Mouse (Mus musculus): ENCODE results near the gene Slc1a5. TPM values are rescaled to one million over a fixed set of nuclear protein-coding genes. Genes with fewer than 3 reads are reported as not detected.
A peak's percentile ranks its signal among the peaks of the same experiment; 100 is the strongest.

The Slc1a5 gene
- polyA plus RNA-seq, 1 experiment from 2014 or later: 43.7 TPM

DNA sequence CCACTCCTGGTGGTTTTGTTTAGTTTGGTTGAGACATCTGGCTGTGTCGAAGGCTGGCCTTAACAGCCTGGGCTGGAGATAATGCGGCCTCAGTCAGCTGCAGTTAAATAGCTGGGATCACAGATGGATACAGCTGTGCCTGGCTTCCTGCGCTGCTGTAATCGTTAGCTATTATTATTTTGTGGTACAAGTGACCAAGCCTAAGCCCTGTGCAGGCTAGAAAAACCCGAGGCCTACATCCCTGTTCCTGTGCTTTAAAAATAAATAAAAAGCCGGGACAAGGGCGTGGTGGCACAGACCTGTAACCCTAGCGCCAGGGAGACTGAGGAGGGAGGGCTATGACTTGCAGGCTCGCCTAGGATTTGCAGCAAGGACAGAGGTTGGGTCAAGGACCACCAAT lies 27.5 kb downstream of the Slc1a5 start:
- peaks cover 21% of the 10 kb centered on the region for H3K4me1 ChIP-seq (replicated peaks)
- H3K36me3 ChIP-seq: peaks cover 37% of the 10 kb centered on the region
- no peak for ATAC-seq (ENCODE audit: insufficient number of reproducible peaks, insufficient read depth, low FRiP score, low TSS enrichment, low read depth)
- WGBS: 79% methylated on average over 9 of the region's 9 CpGs
- no peak overlapping the region for H3K4me2 ChIP-seq
- H3K27ac ChIP-seq: no peak overlapping the region
- H3K9me3 ChIP-seq: no peaks in the 10 kb centered on the region
- H3K4me3 ChIP-seq (replicated peaks): no peak overlapping the region
- no peak overlapping the region for H3K9ac ChIP-seq (replicated peaks)
- H3K27me3 ChIP-seq: peaks cover 31% of the 10 kb centered on the region

DNA sequence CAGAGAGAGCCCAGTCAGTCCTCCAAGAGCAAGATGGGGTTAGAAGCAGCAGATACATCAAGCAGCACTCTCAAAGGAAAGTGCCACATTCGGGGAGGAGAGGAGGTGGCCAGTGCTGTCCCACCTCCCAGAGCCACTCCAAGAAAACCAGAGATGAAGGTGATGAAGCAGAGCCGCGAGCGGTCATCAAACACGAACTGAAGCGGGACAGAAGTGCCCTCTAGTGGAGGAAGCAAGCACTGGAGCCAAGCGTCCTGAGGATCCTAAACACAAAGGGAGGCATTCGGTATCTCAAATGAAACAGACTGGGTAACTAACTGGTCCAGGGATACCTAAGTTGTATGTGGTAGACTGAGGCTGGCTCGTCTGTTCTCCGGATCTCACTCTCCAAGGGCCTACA lies 28.6 kb downstream of the Slc1a5 start:
- no peak overlapping the region for H3K4me2 ChIP-seq
- H3K4me3 ChIP-seq (replicated peaks): no peak overlapping the region
- ATAC-seq (ENCODE audit: insufficient number of reproducible peaks, insufficient read depth, low FRiP score, low TSS enrichment, low read depth): no peak

DNA sequence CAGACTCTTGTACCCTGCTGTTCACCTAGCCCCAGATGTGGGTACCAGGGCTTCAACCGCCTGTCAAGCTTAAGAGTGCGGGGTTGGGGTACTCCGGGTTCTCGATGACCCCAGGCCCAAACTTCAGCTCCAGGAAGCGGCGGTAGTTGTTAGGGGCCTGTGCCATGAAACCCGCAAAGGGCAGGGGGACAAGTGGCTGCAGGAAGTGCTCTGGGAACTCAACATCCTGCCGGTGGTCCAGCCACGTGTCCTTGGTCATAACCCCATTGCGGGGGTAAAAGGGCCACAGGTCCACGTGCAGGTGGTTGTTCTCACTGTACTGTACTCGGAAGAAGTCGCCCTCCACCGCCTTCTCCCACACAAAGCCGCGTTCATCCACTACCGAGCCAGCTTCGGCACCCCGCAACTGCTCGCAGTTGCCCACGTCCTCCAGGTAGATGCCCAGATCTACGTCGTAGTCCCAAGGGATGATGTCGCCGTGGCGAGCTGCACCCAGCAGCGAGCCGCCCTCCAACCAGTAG lies 29.3 kb downstream of the Slc1a5 start:
- H3K27me3 ChIP-seq: peaks cover 31% of the 10 kb centered on the region
- H3K27ac ChIP-seq: no peak overlapping the region
- peaks cover 44% of the 10 kb centered on the region for H3K36me3 ChIP-seq

More for the DNA sequence above, 28.6 kb downstream of the Slc1a5 start:
- H3K4me1 ChIP-seq (replicated peaks): peaks cover 22% of the 10 kb centered on the region
- H3K36me3 ChIP-seq: peaks cover 44% of the 10 kb centered on the region
- H3K27ac ChIP-seq: no peak overlapping the region
- WGBS: 39% methylated on average over 10 of the region's 10 CpGs
- H3K9ac ChIP-seq (replicated peaks): no peak overlapping the region
- H3K27me3 ChIP-seq: peaks cover 31% of the 10 kb centered on the region
- no peaks in the 10 kb centered on the region for H3K9me3 ChIP-seq

DNA sequence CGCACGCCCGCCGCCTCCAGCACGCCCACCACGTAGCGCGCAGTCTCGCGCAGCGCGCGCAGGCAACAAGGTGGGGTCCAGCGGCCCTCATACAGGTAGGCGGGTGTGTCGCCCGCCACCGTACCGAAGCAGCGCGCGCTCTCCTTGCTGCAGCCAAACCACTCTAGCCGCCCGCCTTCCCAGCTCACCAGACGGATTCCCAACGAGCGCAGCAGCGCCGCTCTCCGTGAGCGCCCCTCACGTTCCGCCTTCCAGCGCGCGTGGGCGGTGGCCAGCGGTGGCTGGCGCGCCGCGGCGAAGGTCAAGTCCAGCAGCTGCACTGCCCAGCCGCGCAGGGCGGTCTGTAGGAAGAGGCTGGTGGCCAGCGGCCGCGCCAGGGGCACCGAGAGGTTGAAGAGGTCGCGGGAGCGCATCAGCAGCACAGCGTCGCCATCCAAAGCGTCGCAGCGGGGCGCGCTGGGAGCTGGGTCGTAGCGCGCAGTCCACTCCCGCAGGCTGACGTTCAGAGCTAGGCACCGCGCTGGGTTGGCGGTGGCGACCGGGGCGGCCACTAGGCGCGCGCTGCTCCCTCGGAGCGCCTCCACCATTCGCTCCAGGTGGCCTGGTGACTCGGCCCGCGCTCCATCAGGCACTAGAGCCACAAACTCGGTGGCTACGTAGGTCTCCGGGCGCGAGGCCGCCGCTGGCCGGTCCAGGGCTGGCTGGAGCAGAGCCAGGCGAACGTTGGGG lies 29.9 kb downstream of the Slc1a5 start:
- Histone ChIP-seq H3K9ac (replicated peaks) (peak overlapping the region; percentile 57), H3K9me3 (no peaks in the 10 kb centered on the region), H3K4me3 (replicated peaks) (peak overlapping the region; percentile 52), H3K27me3 (peaks cover 31% of the 10 kb centered on the region), H3K27ac (no peak overlapping the region), H3K36me3 (peaks cover 44% of the 10 kb centered on the region), H3K4me2 (peak overlapping the region; percentile 98), H3K4me1 (replicated peaks) (peaks cover 32% of the 10 kb centered on the region)
- 4% methylated on average over 90 of the region's 90 CpGs for WGBS
- ATAC-seq (ENCODE audit: insufficient number of reproducible peaks, insufficient read depth, low FRiP score, low TSS enrichment, low read depth): peak; percentile 34; the same call in 1 of the 2 replicates

More for the DNA sequence above, 29.3 kb downstream of the Slc1a5 start:
- Histone ChIP-seq H3K4me1 (replicated peaks) (peaks cover 29% of the 10 kb centered on the region), H3K9me3 (no peaks in the 10 kb centered on the region), H3K4me2 (peak overlapping the region; percentile 98), H3K9ac (replicated peaks) (peak overlapping the region; percentile 57), H3K4me3 (replicated peaks) (peak overlapping the region; percentile 52)
- no peak for ATAC-seq (ENCODE audit: insufficient number of reproducible peaks, insufficient read depth, low FRiP score, low TSS enrichment, low read depth)
- 45% methylated on average over 28 of the region's 28 CpGs for WGBS

DNA sequence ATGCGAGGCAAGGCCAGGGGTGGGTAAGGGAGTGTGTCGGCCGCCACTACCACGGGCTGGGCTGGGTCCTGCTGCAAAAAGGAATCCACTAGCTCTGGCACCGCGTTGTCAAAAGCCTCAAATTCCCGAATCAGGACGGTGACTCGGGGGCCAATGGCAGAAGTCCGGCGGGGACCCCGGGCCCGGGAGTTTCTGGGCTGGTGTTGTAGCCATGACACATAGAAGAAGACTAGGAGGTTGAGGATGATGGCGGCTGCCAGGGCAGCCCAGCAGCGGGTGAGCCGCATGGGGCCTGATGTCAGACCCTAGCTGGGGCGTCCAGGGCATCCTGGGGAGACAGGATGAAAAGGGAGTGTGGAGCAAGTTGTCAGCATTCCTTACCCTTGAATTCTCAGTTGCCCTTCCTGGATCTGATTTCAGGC lies 30.5 kb downstream of the Slc1a5 start:
- Histone ChIP-seq H3K27ac (no peak overlapping the region), H3K9me3 (no peaks in the 10 kb centered on the region), H3K27me3 (peaks cover 31% of the 10 kb centered on the region), H3K4me3 (replicated peaks) (peak overlapping the region; percentile 52), H3K9ac (replicated peaks) (peak overlapping the region; percentile 57), H3K36me3 (peaks cover 44% of the 10 kb centered on the region), H3K4me2 (peak overlapping the region; percentile 98), H3K4me1 (replicated peaks) (peaks cover 32% of the 10 kb centered on the region)
- ATAC-seq (ENCODE audit: insufficient number of reproducible peaks, insufficient read depth, low FRiP score, low TSS enrichment, low read depth): no peak; the same call in 1 of the 2 replicates
- 11% methylated on average over 17 of the region's 17 CpGs for WGBS

DNA sequence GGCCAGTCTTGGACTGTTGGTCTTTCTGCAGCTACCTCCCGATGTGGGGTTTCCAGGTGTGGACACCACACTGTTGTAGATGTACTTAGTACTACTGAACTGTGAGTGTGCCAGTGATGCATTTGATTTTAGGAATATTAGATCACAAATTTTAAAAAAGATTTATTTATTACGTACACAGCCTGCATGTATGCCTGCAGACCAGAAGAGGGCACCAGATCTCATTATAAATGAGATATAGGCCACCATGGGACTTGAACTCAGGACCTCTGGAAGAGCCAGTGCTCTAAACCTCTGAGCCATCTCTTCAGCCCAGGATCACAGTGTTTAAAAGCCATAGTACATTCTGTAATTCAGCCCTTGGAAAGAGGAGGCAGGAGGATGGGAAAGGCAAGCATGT lies 31.4 kb downstream of the Slc1a5 start:
- peaks cover 38% of the 10 kb centered on the region for H3K4me1 ChIP-seq (replicated peaks)
- H3K27ac ChIP-seq: no peak overlapping the region
- H3K4me2 ChIP-seq: no peak overlapping the region
- peaks cover 31% of the 10 kb centered on the region for H3K27me3 ChIP-seq
- no peak overlapping the region for H3K9ac ChIP-seq (replicated peaks)
- no peak overlapping the region for H3K4me3 ChIP-seq (replicated peaks)
- 73% methylated on average over 2 of the region's 2 CpGs for WGBS
- no peak for ATAC-seq (ENCODE audit: insufficient number of reproducible peaks, insufficient read depth, low FRiP score, low TSS enrichment, low read depth)
- H3K9me3 ChIP-seq: no peaks in the 10 kb centered on the region
- H3K36me3 ChIP-seq: peaks cover 40% of the 10 kb centered on the region

DNA sequence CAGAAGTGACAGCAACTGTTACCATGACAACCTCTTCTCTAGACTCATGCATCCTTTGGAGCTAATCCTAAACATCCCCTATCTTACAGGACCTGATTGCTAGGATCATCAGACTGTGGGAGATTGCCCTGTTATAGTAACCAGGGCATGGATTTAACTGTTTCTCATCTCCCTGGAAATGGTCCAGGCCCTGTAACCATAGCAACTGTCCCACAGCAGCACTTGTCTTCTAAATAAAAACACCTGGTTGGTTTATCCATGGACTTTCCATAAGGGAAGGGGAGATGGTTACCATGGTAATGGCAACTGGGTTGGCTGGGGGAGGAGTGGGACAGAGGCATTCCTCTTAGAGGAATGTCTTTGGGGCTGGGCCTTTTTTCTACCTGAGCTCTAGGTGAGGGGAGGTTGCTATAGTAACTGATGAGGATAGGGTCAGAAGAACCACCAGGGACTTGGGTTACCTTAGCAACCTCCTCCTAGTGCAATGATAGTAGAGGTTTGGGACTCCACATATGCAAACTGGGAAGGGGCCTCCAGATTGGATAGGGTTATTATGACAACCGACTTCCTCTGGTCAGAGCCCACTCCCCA lies 34.3 kb downstream of the Slc1a5 start, which contains the start of gene Strn4:
Gene Strn4 (plus strand): TSS at position 539 of the 591 bp plus-strand sequence.
- Histone ChIP-seq H3K27me3 (peaks cover 24% of the 10 kb centered on the region), H3K4me1 (replicated peaks) (peaks cover 64% of the 10 kb centered on the region), H3K4me2 (peak within 1 kb of the TSS; percentile 89), H3K9ac (replicated peaks) (peak within 1 kb of the TSS; percentile 99), H3K9me3 (no peaks in the 10 kb centered on the region), H3K36me3 (peaks cover 29% of the 10 kb centered on the region), H3K27ac (peak within 1 kb of the TSS; percentile 99), H3K4me3 (replicated peaks) (peak within 1 kb of the TSS; percentile 96)
- peak; percentile 57 for ATAC-seq (ENCODE audit: insufficient number of reproducible peaks, insufficient read depth, low FRiP score, low TSS enrichment, low read depth)
- 7% methylated on average over 1 of the region's 1 CpGs for WGBS

DNA sequence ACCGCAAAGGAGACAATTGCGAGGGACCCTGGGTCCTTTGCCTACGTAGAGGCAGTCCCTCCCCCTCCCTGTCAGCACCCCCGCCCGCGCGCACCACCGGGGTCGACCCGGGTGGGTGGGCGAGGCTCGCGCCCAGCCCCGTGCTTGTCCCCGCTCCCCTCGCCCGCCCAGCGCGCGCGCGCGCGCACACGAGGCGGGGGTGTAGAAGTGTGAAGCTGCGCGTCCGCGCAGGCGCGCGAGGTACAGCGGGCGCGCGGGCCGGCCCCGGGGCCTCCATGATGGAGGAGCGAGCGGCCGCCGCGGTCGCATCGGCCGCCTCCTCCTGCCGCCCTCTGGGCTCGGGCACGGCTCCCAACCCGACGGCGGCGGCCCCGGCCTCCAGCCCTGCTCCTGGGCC lies 34.9 kb downstream of the Slc1a5 start:
- H3K4me1 ChIP-seq (replicated peaks): peaks cover 64% of the 10 kb centered on the region
- 0% methylated on average over 39 of the region's 55 CpGs for WGBS
- peak; percentile 50 for ATAC-seq (ENCODE audit: insufficient number of reproducible peaks, insufficient read depth, low FRiP score, low TSS enrichment, low read depth)
- peak overlapping the region; percentile 99 for H3K27ac ChIP-seq
- peak overlapping the region; percentile 96 for H3K4me3 ChIP-seq (replicated peaks)
- H3K27me3 ChIP-seq: peaks cover 18% of the 10 kb centered on the region
- H3K9ac ChIP-seq (replicated peaks): peak overlapping the region; percentile 99
- peak overlapping the region; percentile 89 for H3K4me2 ChIP-seq
- peaks cover 27% of the 10 kb centered on the region for H3K36me3 ChIP-seq
- no peaks in the 10 kb centered on the region for H3K9me3 ChIP-seq

DNA sequence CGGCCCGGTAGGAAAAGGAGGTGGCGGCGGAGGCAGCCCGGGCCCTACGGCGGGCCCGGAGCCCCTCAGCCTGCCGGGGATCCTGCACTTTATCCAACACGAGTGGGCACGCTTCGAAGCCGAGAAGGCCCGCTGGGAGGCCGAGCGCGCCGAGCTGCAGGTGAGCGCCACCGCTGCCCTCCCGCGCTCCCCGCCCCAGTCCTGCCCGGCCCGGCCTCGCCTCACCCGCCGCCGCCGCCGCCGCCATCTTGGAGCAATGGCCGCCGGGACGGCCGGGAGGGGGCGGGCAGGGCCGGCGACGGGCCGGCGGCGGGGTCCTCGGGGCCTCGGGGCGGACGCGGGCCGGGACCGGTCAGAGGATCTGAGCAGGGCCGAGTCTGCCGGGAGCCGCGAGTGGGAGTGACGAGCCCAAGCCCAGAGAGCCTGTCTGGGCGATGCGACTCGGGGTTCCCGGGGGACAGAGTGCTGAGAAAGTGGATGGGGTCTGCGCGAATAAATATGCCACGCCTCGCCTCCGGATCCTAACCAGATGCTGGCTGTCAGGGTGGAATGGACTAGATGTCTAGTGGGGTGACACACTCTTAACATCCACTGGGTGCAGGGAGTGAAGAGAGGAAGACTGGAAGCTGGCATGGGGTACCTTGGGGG lies 35.5 kb downstream of the Slc1a5 start, which contains the start of gene Fkrp:
Gene Fkrp (minus strand): TSS at position 258 of the 648 bp plus-strand sequence.
- ATAC-seq (ENCODE audit: insufficient number of reproducible peaks, insufficient read depth, low FRiP score, low TSS enrichment, low read depth): peak; percentile 54
- Histone ChIP-seq H3K9me3 (no peaks in the 10 kb centered on the region), H3K27me3 (peaks cover 13% of the 10 kb centered on the region), H3K4me3 (replicated peaks) (peak within 1 kb of the TSS; percentile 96), H3K4me2 (peak within 1 kb of the TSS; percentile 89), H3K27ac (peak within 1 kb of the TSS; percentile 99), H3K4me1 (replicated peaks) (peaks cover 63% of the 10 kb centered on the region), H3K9ac (replicated peaks) (peak within 1 kb of the TSS; percentile 99), H3K36me3 (peaks cover 28% of the 10 kb centered on the region)
- WGBS: 1% methylated on average over 62 of the region's 64 CpGs

DNA sequence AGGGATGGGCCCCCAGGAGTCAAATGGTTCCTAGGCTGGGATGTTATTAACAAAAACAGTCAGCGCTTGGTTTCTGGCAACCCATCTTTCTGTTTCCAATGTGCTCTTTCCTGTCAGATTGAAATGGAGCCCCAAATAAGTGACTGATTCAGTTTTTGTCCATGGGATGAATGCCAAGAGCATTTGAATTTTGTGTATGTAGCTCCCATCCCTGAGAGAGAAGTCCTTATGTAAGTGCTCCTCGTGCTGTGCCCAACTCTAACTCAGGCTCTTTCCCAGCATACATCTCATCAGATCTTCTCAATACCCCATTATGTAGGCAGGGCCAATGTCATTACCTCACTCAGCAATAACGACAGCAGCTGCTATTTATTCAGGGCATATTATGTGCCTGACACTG lies 36.6 kb downstream of the Slc1a5 start:
- peaks cover 60% of the 10 kb centered on the region for H3K4me1 ChIP-seq (replicated peaks)
- peak overlapping the region; percentile 96 for H3K4me3 ChIP-seq (replicated peaks)
- WGBS: 58% methylated on average over 3 of the region's 3 CpGs
- ATAC-seq (ENCODE audit: insufficient number of reproducible peaks, insufficient read depth, low FRiP score, low TSS enrichment, low read depth): no peak
- peak overlapping the region; percentile 99 for H3K9ac ChIP-seq (replicated peaks)
- no peaks in the 10 kb centered on the region for H3K9me3 ChIP-seq
- H3K4me2 ChIP-seq: peak overlapping the region; percentile 89
- peaks cover 2% of the 10 kb centered on the region; the same call in 1 of the 2 replicates for H3K27me3 ChIP-seq
- H3K27ac ChIP-seq: no peak overlapping the region
- H3K36me3 ChIP-seq: peaks cover 36% of the 10 kb centered on the region

DNA sequence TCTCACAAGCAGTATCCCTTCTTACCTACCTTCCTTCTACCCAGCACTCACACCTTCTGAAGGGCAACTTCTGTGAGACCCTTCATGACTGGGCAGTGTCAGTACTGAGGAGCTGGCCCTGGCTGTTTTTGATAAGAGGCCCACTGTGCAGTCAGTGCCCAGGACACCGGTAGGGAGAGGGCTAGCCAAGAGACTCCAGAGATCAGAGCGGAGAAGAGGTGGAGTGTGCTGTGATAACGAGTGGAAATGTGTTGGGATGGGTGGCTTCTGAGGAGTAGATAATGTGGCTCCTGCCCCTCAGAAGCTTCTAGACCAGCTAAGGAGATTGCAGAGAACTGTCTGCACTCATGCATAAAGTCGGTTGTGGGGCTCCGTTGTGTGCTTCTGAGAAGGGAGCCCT lies 38.7 kb downstream of the Slc1a5 start:
- Histone ChIP-seq H3K36me3 (peaks cover 42% of the 10 kb centered on the region), H3K9ac (replicated peaks) (0 out of 2 replicates have a peak overlapping the region, but pooled peaks have one; percentile 23), H3K27ac (no peak overlapping the region), H3K4me1 (replicated peaks) (peaks cover 58% of the 10 kb centered on the region), H3K27me3 (no peaks in the 10 kb centered on the region), H3K4me3 (replicated peaks) (no peak overlapping the region), H3K9me3 (no peaks in the 10 kb centered on the region), H3K4me2 (no peak overlapping the region)
- no peak for ATAC-seq (ENCODE audit: insufficient number of reproducible peaks, insufficient read depth, low FRiP score, low TSS enrichment, low read depth)
- whole genome bisulfite sequencing: 82% methylated on average over 5 of the region's 5 CpGs

Measured in limb, embryonic 12.5 days (tissue).